Comparison of ENCODE assay signal across 7 mouse cellular contexts in genomic region chr5:98180461-98180887, GRCm38 (mm10). TPM values are rescaled to one million over a fixed set of nuclear protein-coding genes. Genes with fewer than 3 reads are reported as not detected.
DNase-seq lines count a peak whose midpoint lies in the region; ATAC-seq lines count a peak whose summit lies in the region.

No protein-coding gene starts in this region.

- no peak overlapping the region for H3K27ac ChIP-seq in lung, embryonic 15.5 days
- H3K27ac ChIP-seq in neural tube, embryonic 12.5 days, result peak overlapping the region; percentile 46; the same call in 1 of the 2 replicates

- H3K9me3 ChIP-seq in lung, embryonic 15.5 days, result no peaks in the 10 kb centered on the region
- H3K9me3 ChIP-seq in neural tube, embryonic 12.5 days, result no peaks in the 10 kb centered on the region

- no peak for ATAC-seq in lung, embryonic 15.5 days (ENCODE audit: borderline replicate concordance, extremely low read depth, low FRiP score, low TSS enrichment)
- ATAC-seq in neural tube, embryonic 12.5 days (ENCODE audit: low FRiP score, low read depth), result peak; percentile 63
- no peak for ATAC-seq in megakaryocyte-erythroid progenitor cell, adult 5-6 weeks (replicated peaks; ENCODE audit: low FRiP score, low TSS enrichment, poor library complexity, severe bottlenecking)

- no peaks in the 10 kb centered on the region for H3K36me3 ChIP-seq in lung, embryonic 15.5 days
- no peaks in the 10 kb centered on the region for H3K36me3 ChIP-seq in neural tube, embryonic 12.5 days

- WGBS in lung, embryonic 15.5 days, result under 1% methylated on average over 19 of the region's 19 CpGs
- WGBS in neural tube, embryonic 12.5 days, result under 1% methylated on average over 19 of the region's 19 CpGs

- no peak overlapping the region for H3K9ac ChIP-seq in lung, embryonic 15.5 days
- H3K9ac ChIP-seq in neural tube, embryonic 12.5 days, result peak overlapping the region; percentile 65

- H3K4me2 ChIP-seq in lung, embryonic 15.5 days, result peak overlapping the region; percentile 50
- peak overlapping the region; percentile 99 for H3K4me2 ChIP-seq in neural tube, embryonic 12.5 days (replicated peaks)

- peak overlapping the region; percentile 28 for H3K4me3 ChIP-seq in lung, embryonic 15.5 days
- H3K4me3 ChIP-seq in neural tube, embryonic 12.5 days, result peak overlapping the region; percentile 39

- DNase-seq in lung, adult 18-20 months, result no peak
- DNase-seq in embryo, embryonic 9.5 days (ENCODE audit: extremely low spot score), result peak; percentile 53
- peak; percentile 57 to 79 for DNase-seq in layer of hippocampus, postnatal 14 days (ENCODE audit: low spot score in 2 of 2)
- DNase-seq in urinary bladder, postnatal 4 days (ENCODE audit: low spot score in 2 of 2), result no peak

- peaks cover 14% of the 10 kb centered on the region for H3K4me1 ChIP-seq in lung, embryonic 15.5 days
- peaks cover 34% of the 10 kb centered on the region for H3K4me1 ChIP-seq in neural tube, embryonic 12.5 days

- H3K27me3 ChIP-seq in lung, embryonic 15.5 days, result peaks cover 100% of the 10 kb centered on the region
- H3K27me3 ChIP-seq in neural tube, embryonic 12.5 days (replicated peaks), result peaks cover 34% of the 10 kb centered on the region

RNA-seq across cellular contexts. Expression of gene Prdm8, which starts 13.5 kb away (rescaled TPM):
- polyA plus RNA-seq in lung, embryonic 15.5 days (2015; fragmentation: Nextera tagmentation; extraction: Ambion mirVana), result 0.44 and 0.95 TPM in 2 replicates
- total RNA-seq in layer of hippocampus, postnatal 14 days (2021), result 10 to 100 TPM; 62.1 to 75.4 TPM
- 5.2 and 6.0 TPM in 2 replicates for polyA plus RNA-seq in neural tube, embryonic 12.5 days (2016; fragmentation: Nextera tagmentation; extraction: Ambion mirVana)
- not detected in 2 replicates for total RNA-seq in megakaryocyte-erythroid progenitor cell, adult 5-6 weeks (2014; fragmentation: Nextera tagmentation)
- total RNA-seq in megakaryocyte-erythroid progenitor cell, adult 5-6 weeks (2017), result not detected in 2 replicates

Comparison
In these comparisons a context has a peak if more than half of its experiments do, and no peak if none do; other contexts are left out.
1. DNase-seq: peak in embryo, embryonic 9.5 days (single experiment) and layer of hippocampus, postnatal 14 days (2 of 2); none in lung, adult 18-20 months (0 of 2) and urinary bladder, postnatal 4 days (0 of 2).
2. RNA of gene Prdm8, which starts 13.5 kb away (total RNA-seq): 62.1 to 75.4 TPM in layer of hippocampus, postnatal 14 days; not detected in megakaryocyte-erythroid progenitor cell, adult 5-6 weeks; every median in the first group is over 10 times any median in the second.